Mouse (Mus musculus) cerebellum, adult 18-20 months (tissue): ENCODE measurements at regions not wholly inside any gene's neighbourhood (a gene's known extent, or its start where the extent isn't known, plus 50 kb on each side); places are given as distances from the start of the nearest gene placed in this dataset.
"Not testable (repeated sequence)": the region's sequence is repeated elsewhere in the genome, so short reads cannot be mapped to it uniquely, and the experiment has no call there.

ENCODE experiments used
- DNase-seq, 2 experiments: peaks; one replicate each; pipeline ENCODE4 v3.0.0; 2021

DNA sequence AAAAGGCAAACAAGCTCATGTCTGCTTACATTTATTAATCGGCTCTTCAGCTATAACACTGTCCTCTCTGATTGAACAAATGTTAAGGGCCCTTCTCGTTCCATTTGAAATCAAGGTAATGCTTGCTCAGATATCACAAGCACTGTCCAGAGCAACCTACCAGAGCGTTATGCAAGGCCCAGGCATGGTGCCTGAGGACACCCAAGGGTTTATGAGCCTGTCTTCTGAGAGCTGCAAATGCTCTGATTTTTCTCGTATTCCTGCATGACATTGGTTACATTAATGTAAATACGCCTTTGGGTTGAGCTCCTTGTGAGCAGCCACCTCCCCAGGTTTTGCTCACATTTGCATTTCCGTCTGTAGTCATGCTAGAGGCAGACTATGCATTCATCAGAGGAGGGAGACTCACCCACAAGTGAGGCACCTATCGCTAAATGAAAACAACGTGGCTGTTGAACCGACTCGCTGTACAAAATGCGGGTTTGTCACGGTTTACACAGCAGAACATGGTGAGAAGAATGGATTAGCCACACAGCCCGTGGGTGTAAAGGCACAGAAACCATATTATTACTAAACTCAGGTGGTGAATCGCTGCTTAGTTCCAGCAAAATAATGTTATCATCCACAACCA is 152.7 kb upstream of the Ipo5 start:
- no peak for DNase-seq

DNA sequence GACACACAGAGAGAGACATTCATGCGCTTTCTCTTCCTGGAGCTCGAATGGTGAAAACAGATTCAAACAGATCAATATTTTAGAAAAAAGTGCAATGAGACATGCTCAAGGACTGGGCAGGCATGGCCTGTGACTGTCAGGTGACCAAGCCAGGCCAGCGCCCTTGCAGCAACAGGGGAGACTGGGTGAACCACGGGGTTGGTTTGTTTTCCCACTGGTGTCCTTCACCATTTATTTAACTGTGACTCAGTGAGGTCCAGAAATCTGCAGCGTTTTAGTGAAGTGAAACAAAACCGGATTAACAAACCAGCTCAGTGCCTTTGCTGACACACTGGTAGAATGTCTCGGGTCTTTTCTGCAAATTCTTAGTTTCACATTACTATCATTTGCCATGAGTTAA is 148.9 kb upstream of the Ipo5 start:
- no peak for DNase-seq

DNA sequence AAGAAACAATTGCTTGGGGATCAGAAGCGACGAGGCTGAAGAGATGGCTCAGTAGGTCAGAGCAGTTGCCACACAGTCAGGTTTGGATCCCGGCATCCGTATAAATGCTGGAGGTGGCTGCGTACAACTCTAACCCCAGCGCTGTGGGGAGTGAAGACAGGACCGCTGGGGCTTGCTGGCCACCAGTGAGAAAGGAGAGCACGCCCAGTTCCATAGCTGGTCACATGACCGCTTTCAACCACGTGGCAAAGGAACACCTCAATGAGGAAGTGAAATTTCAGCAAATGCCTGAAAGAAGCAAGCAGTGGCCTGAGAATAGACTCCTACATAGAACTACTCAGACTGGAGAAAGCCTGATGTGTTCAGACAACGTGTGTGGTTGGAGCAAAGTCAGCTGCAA is 148.3 kb upstream of the Ipo5 start:
- DNase-seq = no peak

DNA sequence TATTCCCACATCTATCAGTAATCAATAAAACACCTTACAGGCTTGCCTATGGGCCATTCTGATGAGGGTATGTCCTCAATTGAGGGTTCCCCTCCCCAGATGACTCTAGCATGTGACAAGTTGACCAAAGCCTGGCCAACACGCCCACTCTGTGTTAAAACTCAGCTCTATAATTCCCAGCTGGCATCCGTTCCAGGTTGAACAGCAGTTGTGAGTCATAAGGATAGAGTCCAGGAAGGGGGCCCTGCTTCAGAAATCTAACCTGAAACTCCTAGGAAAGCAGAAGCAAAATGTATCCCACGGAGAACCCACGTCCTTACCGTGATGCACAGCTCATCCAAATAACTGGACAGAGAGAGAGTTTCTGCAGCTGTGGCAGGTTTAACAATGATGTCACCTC is 147.2 kb upstream of the Ipo5 start:
- no peak for DNase-seq

DNA sequence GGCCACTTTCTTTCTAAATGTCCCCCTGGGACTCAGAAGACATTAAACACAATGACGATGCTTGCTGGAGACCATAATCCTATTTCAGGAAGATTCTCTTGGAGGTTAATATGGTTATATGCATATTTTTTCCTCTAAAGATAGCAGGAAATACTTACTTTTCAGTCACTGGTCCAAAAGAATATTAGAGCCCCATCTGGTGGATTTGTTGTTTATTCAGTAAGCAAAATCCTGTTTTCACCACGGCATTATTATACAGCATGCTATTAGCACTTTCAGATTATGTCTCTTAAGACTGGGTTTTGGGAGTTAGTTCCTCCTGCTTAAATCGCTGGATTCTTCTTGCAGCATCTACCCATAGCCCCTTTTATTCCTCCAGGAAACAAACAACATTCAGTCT is 146.6 kb upstream of the Ipo5 start:
- DNase-seq = no peak

DNA sequence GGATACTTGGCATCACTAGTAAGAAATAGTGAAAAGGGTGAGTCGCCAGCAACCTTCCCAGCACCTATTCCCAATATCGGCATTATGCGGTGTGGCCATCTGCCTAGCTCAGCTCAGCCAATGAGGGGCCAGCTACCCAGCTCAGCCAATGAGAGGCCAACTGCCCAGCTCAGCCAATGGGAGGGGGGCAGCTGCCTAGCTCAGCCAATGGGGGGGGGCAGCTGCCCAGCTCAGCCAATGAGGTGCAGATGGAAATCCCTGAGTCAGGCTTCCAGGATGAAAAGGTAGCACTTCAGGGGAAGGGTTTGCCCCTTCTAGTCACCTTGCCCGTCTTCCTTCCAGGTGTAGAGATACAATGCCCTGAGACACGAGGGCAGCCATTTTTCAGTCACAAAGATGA is 144.6 kb upstream of the Ipo5 start:
- DNase-seq = no peak

DNA sequence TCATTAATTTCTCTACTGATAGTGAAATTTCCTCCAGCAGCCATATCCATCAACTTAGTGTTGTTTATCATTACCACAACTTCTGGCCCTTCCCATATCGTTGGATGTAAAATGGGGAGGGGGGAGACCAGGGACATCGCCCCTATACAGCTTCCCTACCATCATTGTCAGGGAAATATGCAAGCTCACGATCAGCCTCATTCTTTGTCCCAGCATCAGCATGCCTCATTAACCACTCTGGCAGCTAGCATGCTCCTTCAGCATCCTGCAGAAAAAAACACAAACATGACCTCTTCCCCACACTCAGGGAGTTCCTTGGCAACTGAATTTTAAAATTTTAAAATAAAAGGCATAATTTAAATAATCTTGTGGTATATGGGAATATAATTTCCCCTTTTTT is 140.4 kb upstream of the Ipo5 start:
- DNase-seq = no peak

DNA sequence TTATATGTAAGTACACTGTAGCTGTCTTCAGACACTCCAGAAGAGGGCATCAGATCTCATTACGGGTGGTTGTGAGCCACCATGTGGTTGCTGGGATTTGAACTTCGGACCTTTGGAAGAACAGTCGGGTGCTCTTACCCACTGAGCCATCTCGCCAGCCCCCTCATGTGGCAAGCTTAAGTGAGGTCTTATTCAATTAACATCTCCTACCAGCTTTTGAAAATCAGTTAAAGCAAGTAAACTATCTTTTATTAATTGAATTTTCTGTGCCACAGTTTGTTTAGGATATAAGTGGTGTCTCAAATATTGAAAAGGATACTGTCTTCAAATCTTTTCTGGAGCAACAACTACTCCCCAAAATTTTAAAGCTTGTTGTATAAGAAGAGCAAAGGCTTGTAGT is 138.0 kb upstream of the Ipo5 start:
- DNase-seq = not testable (repeated sequence)

DNA sequence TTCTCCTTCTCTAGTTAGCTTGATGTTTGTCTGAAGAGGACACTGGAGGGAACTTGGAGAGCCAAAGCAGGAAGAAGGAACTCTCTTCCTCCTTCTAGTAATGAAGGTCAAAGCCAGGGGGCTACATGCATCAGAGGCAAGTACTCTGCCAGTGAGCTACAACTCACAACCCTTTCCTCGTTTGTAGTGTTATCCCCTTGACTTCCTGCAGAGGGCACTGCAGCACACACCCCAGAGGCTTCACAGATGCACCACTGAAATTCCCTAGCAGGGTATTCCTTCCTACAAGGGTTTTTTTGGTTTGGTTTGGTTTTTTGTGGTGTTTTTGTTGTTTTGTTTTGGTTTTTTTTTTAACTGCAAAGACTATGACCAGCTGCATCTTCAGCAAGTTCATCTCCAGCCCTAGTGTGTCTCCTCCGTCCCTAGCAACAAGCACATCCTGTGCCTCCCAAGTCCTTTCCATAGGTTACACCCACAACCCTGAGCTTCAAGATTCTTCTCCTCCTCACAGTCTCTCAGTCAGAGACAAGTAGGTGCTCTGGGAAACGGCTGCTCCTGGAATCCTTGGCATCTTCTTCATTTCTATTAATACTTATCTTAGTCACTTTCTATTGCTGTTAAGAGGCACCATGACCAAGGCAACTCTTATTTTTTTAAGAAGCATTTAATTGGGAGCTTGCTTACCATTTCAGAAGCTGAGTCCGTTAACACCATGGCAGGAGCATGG is 119.0 kb upstream of the Ipo5 start:
- DNase-seq = no peak

DNA sequence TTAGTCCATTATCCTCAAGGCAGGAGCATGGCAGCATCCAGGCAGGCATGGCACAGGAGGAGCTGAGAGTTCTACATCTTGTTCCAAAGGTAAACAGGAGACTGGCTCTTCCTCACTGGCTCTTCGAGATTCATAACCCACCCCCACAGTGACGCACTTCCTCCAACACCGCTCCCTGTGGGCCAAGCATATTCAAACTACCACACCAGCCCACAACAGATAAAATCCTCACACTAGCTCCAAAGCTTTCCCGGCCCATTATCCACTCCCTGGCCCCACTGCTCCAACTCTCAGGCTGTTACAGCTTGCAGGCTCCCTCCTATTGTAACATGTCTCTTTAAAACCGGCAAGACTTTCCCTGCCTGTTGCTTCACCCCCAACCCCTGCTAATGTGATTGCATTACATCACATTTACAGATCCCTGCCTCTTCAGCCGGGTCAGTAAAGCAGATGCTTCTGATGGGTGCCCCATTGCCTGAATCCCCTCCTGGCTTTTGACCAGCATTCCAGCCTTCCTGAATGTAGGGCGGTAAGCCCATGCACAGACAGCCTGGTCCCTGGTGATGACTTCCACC is 113.0 kb upstream of the Ipo5 start:
- DNase-seq = no peak

DNA sequence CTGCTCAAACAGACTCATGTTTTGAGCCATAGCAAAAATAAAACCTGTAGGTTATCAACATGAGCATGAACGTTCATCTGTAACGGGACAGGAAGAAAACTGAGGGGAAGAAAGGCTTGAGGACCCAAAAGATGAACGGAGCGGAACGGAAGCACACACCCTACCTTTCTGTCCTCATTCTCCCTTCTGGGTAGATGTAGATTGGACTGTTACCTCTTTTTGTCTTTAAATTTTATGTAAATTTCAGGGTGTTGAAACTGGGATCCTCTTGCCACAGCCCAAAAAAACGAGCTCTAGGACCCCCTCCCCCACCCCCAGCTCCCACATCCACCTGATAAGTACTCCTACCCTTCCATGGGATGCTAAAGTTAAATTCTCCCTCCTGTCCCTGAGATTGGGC is 107.8 kb upstream of the Ipo5 start:
- no peak for DNase-seq

DNA sequence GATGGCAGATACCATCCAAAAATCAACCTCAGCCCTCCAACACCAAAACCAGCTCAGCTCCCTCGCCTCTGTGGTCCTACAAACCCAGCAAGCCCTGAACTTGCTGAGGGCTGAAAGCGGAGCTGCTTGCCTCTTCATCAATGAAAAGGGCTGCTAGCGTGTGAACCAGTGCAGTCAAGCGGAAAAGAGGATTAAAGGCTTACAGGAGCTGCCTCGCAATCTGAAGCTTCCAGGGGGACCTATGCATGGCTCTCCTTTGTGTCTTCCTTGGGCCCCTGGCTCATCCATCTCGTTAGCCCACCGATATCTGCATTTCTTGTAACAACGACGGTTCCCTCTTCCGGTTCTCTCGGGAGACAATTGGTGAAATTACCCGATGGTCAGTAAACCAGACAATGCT is 107.3 kb upstream of the Ipo5 start:
- DNase-seq = peak in 1 of 2 experiments; percentile 13

DNA sequence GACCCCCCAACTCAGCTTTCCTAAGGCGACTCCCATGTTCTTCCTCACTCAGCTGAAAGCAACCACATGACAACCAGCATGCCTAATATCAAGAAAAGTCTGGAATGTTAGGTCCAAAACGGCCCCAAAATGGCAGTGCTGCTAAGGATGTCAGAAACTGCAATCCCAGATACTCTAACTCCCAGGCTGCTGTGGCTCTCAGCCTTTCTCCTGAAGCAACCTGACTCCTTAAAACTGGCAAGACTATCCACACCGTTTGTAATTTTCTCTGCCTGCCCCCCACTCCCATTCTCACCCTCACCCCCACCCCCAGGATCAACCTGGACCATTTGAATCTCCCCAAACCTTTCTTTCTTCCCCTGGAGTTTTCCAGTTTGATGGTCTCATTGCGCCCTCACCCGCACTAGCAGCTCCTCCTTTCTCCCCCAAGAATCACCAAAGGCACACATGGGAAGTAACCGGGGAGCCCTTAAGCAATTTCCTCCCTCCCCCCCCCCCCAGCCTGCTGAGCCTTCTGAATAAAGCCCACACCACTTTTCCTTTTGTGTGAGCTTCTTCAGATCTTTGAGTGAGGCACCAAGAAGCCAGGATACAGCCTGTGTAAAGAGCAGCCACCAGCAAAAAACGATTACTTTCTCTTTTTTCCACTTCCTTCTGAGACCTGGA is 106.7 kb upstream of the Ipo5 start:
- no peak for DNase-seq

DNA sequence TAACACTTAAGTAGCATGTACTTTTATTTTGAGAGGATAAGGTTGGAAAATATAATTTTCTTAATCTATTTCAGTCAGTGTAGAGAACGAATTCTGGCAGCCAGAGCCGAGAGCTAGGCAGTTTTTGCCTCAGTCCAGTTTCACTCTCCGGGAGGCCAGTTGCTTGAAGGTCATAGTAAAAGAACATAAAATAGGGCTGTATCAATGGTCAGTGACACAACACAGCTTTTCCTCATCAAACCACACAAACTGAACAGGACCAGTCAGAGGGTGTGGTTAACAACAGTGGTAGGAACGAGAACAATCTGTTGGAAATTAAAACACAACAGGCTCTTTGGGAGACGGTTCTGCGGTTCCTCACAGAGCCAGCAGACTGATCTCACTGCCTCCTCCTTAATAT is 105.9 kb upstream of the Ipo5 start:
- no peak for DNase-seq

DNA sequence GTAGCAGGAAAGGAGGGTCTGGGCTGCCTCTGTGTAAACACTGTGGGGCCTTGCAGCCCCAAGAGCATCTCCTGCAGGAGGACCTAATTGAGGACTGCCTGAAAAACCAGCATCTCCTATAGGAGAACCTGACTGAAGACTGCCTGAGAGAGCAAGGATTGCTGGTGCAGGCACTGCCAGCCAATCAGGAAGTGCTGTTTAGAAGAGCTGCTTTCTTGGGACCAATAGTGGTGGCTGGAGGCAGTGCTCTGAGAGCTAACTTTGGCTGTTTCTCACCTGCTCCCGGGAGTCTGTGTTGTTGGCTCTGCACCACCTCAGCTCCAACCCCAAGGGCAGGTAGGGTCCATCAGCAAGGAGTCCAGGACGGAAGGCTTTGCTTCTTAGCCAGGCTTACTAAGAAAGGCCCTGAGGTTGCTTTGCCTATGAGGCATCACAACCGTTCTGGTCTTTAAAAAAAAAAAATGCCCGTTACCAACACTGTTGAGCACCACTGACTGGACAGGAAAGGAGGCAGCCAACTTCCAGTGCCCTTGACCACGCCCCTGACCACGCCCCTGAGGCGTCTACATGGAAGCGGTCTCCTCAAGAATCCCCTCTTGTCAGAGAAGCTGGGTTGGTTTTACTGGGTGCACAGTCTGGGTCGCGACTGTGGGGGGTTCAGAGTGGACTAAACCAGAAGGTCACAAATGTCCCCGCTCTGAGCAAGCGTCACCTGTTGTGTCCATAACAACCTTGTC is 105.0 kb upstream of the Ipo5 start:
- not testable (repeated sequence) for DNase-seq

DNA sequence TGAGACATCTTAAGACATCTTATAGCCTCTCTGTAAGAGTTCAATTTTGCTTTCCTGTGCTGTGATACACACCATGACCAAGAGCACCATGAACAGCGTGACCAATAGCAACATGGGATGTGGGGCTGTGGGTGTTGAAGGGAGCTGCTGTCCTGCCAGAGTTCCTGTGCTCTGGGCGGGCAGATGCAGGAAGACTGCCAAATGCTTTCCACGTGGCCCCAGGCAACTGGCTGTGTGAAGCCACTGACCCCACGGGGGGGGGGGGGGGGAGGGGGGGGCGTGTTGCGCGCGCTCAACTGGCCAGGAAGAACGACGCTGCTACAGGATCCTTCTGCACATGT is 104.5 kb upstream of the Ipo5 start:
- no peak for DNase-seq

DNA sequence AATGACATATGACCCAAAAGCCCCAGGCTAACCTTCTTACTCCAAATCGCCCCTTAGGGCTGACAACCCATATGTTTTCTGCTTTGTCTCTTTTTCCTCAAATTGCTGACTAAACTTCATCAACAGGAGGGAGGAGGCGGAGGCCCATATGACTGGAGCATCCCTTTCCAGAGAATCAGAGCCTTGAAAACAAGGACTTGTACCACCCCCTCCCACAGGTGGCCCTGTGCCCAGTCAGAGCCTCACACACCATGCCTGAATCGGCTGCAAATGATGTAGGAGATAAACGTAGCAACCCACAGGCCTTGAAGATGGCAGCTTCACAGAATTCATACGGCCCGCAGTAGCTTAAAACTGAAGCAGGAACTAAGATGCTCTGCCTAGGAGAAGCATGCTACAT is 101.7 kb upstream of the Ipo5 start:
- DNase-seq = no peak

DNA sequence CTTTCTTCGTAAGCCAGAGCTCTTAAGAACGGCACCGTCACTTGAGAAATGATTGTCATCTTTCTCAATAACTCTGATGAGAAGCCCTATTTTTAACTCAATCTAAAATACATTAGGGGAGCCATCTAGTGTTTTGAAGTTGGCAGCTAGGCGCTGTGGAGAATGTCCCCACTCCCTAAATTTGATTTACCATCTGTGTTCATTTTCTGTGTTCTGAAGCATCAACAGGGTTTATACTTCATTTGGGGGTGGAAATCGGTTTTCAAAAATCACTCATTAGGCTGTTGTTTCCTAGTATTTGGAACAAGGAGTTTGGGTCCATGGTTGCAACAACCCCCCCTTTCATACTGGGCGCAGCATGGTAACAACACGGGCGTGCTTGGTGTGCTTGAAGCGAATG is 97.1 kb upstream of the Ipo5 start:
- no peak for DNase-seq

DNA sequence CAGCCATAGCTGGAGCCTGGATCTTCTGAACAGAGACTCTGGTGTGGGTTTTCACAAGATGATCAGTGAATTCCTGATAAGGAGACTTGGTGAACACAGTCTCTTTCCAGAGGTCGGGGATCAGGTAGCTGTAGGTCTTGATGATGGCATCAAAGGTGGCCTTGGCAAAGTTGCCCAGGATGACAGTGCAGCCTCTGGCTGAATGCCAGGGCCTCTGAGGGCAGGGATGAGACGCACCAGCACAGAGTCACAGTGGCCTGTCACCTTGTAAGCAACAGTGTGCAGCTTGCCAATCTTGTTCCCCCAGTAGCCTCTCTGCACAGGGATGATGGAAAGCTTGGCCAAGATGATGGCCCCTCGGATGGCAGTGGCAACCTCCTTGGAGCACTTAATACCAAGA is 95.9 kb upstream of the Ipo5 start:
- not testable (repeated sequence) for DNase-seq

DNA sequence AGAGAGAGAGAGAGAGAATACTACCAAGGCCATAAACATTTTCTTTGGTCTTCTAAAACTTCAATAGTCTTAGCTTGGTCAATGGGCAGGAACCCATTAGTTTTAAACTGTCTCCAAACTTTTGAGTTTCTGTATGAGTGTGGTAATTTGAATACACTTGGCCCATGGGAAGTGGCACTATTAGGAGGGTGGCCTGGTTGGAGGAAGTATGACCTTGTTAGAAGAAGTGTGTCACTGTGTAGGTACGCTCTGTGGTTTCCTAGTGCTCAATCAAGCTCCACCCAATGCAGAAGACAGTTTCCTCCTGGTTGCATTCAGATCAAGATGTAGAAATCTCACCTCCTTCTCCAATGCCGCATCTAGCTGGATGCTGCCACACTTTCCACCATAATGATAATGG is 94.5 kb upstream of the Ipo5 start:
- DNase-seq = no peak

DNA sequence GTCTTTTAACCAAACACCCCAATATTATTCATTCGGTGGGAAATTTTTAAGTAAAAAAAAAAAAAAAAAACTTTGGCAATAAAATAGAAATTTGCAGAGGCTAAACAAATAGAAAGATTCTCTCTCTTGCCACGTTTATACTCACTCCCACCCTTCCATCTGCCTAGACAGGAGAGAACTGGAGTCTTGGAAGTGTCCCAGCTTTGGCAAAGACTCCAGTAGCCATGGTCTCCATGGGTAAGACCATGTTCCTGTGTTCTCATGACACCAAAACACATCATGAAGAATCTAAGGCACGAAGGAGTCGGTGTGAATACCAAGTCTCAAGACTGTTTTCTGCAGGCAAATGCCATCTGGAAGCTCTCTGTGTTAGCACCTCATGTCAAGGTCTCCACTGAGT is 84.8 kb upstream of the Ipo5 start:
- DNase-seq = no peak

DNA sequence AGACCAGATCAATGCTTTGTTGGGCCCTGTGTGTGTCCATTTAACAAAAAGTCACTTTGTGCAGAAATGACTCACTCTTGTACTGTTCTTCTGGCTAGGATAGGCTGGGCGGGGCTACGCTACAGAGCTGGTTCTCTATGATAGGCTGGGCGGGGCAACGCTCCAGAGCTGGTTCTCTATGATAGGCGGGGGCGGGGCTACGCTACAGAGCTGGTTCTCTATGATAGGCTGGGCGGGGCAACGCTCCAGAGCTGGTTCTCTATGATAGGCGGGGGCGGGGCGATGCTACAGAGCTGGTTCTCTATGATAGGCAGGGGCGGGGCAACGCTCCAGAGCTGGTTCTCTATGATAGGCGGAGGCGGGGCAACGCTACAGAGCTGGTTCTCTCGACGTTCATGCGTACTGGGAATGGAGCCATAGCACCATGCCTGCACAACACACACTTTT is 80.6 kb upstream of the Ipo5 start:
- DNase-seq = peak in 1 of 2 experiments; percentile 13

DNA sequence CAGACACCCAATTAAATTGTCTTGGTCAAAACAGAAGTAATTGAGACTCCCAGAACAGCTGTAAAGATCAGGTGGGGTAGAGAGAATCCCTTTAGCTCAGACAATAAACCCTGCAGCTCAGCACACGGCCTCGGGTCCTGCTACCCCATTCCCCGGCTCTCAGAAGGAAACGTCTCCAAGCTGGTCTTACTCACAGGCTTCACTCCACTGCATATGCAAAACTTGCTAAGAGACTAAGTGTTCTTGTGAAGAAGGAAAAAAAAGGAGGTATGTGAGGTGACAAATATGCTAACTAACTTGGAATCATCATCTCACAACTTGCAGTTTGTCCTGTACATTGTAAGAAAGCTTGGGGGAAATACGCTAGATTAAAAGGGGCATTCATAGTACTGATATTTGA is 79.6 kb upstream of the Ipo5 start:
- DNase-seq = no peak
